Mouse (Mus musculus) neural tube, embryonic 13.5 days (tissue): ENCODE measurements around the gene Haghl. TPM values are rescaled to one million over a fixed set of nuclear protein-coding genes. Genes with fewer than 3 reads are reported as not detected.

Source experiments
- ATAC-seq: fragments of 200-750 bp; cut with Nextera tagmentation; 2 replicates; pipeline ENCODE4 v1.8.0; 2017; ENCODE audit warnings: low read depth, mild to moderate bottlenecking, moderate TSS enrichment, moderate library complexity
- H3K27ac ChIP-seq: fragments of 300-500 bp; sonication (generic); replicated peaks from 2 replicates; pipeline ENCODE4 v1.5.1; 2015; ENCODE audit warnings: moderate library complexity, mild to moderate bottlenecking, inconsistent platforms
- H3K27me3 ChIP-seq: fragments of 300-500 bp; sonication (generic); 2 replicates; pipeline ENCODE4 v1.6.1; 2015; ENCODE audit warnings: mild to moderate bottlenecking, inconsistent platforms
- H3K36me3 ChIP-seq: fragments of 300-500 bp; sonication (generic); 2 replicates; pipeline ENCODE4 v1.6.1; 2015; ENCODE audit warnings: mild to moderate bottlenecking, inconsistent platforms
- H3K4me1 ChIP-seq: fragments of 300-500 bp; sonication (generic); replicated peaks from 2 replicates; pipeline ENCODE4 v1.6.1; 2015; ENCODE audit warnings: inconsistent platforms
- H3K4me2 ChIP-seq: fragments of 300-500 bp; sonication (generic); 2 replicates; pipeline ENCODE4 v1.6.1; 2015; ENCODE audit warnings: inconsistent platforms, mild to moderate bottlenecking, moderate library complexity
- H3K4me3 ChIP-seq: fragments of 300-500 bp; sonication (generic); 2 replicates; pipeline ENCODE4 v1.5.1; 2015; ENCODE audit warnings: mild to moderate bottlenecking, inconsistent platforms
- H3K9ac ChIP-seq: fragments of 300-500 bp; sonication (generic); 2 replicates; pipeline ENCODE4 v1.6.1; 2015; ENCODE audit warnings: moderate library complexity, mild to moderate bottlenecking, inconsistent platforms
- H3K9me3 ChIP-seq: fragments of 300-500 bp; sonication (generic); 2 replicates; pipeline ENCODE4 v1.6.1; 2016; ENCODE audit warnings: inconsistent platforms
- WGBS: fragments of 180-500 bp; shearing (Covaris S2); methylation state at CpG from one replicate; pipeline ENCODE4 v1.1.7; 2015; 5-methylcytosine and 5-hydroxymethylcytosine counted together
- polyA plus RNA-seq: library from polyadenylated mRNA; unstranded; fragments of >200 nt; fragmentation: Nextera tagmentation; extraction: Ambion mirVana; gene quantifications from 2 replicates; pipeline ENCODE4 v1.2.1, GENCODE M21; 2015

The Haghl gene
- 101 and 107 TPM in 2 replicates for polyA plus RNA-seq

- Histone ChIP-seq H3K36me3 (peaks cover 69% of the 10 kb centered on the region), H3K4me2 (peak within 1 kb of the TSS; percentile 95), H3K27me3 (no peaks in the 10 kb centered on the region), H3K9me3 (no peaks in the 10 kb centered on the region), H3K9ac (peak within 1 kb of the TSS; percentile 89), H3K4me3 (peak within 1 kb of the TSS; percentile 68), H3K27ac (peak within 1 kb of the TSS; percentile 89), H3K4me1 (peaks cover 27% of the 10 kb centered on the region)
- WGBS, result under 1% methylated on average over 23 of the region's 23 CpGs
- peak; percentile 77 for ATAC-seq
Measured at GRCm38 (mm10) chr17:25785281-25785745, at the start of gene Haghl. Gene Haghl (minus strand): TSS chr17:25785673.

DNA sequence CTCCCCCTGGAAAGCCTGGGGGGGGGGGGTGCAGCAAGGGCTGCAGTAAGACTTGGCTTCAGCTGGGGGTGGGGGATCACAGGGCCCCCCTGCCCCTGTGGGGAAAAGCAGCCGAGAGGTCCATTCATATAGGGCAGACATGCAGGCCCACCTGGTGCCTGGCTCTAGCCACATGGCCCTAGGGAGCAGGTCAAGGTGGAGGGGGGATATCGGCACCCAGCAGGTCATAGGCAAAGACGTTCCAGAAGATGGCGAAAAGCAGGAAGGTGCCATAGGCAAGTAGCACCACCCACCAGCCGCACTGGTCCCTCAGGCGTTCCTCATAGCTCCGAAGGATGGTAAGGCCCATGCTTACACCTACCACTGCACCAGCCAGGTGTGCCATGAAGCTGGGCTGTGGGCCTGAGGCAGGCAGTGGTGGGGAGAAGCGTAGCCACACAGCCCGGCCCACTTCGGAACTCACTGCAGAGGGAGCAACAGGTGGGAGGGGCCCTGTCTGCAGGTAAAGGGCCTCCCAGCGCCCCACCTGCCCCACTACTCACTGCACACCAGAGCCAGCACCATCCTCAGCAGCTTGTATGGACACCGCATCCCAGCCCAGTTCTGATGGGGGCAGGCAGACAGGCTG is 49.2 kb upstream of the Haghl start:
- no peak for ATAC-seq
- no peaks in the 10 kb centered on the region for H3K27me3 ChIP-seq

GRCm38 (mm10) chr17:25833961-25834594 is 48.6 kb upstream of the Haghl start:
- H3K9ac ChIP-seq, result peak overlapping the region; percentile 76
- peaks cover 41% of the 10 kb centered on the region for H3K36me3 ChIP-seq
- peak overlapping the region; percentile 98 for H3K4me2 ChIP-seq
- no peaks in the 10 kb centered on the region for H3K27me3 ChIP-seq
- 55% methylated on average over 6 of the region's 6 CpGs for WGBS
- no peaks in the 10 kb centered on the region for H3K9me3 ChIP-seq
- peak overlapping the region; percentile 76 for H3K4me3 ChIP-seq
- H3K27ac ChIP-seq, result peak overlapping the region; percentile 94
- ATAC-seq, result no peak
- H3K4me1 ChIP-seq, result peaks cover 87% of the 10 kb centered on the region

More for the DNA sequence above, 49.2 kb upstream of the Haghl start:
- H3K27ac ChIP-seq, result peak overlapping the region; percentile 94; the same call in 1 of the 2 replicates
- WGBS, result 92% methylated on average over 12 of the region's 12 CpGs
- peak overlapping the region; percentile 76 for H3K4me3 ChIP-seq
- peak overlapping the region; percentile 98 for H3K4me2 ChIP-seq
- H3K9me3 ChIP-seq, result no peaks in the 10 kb centered on the region
- peaks cover 47% of the 10 kb centered on the region for H3K36me3 ChIP-seq
- peaks cover 82% of the 10 kb centered on the region for H3K4me1 ChIP-seq
- H3K9ac ChIP-seq, result peak overlapping the region; percentile 76

GRCm38 (mm10) chr17:25833291-25833663 is 47.8 kb upstream of the Haghl start, which contains the start of gene Stub1:
Gene Stub1 (minus strand): TSS chr17:25833404.
- ATAC-seq, result peak; percentile 54
- Histone ChIP-seq H3K27me3 (no peaks in the 10 kb centered on the region), H3K4me1 (peaks cover 84% of the 10 kb centered on the region), H3K36me3 (peaks cover 37% of the 10 kb centered on the region), H3K9me3 (no peaks in the 10 kb centered on the region), H3K4me3 (peak within 1 kb of the TSS; percentile 76), H3K9ac (peak within 1 kb of the TSS; percentile 85), H3K4me2 (peak within 1 kb of the TSS; percentile 98), H3K27ac (peak within 1 kb of the TSS; percentile 94)
- under 1% methylated on average over 24 of the region's 24 CpGs for WGBS

- WGBS, result under 1% methylated on average over 77 of the region's 77 CpGs
- Histone ChIP-seq H3K9ac (peak overlapping the region; percentile 85), H3K27ac (peak overlapping the region; percentile 94), H3K36me3 (peaks cover 38% of the 10 kb centered on the region), H3K9me3 (no peaks in the 10 kb centered on the region), H3K4me3 (peak overlapping the region; percentile 76), H3K4me2 (peak overlapping the region; percentile 98), H3K4me1 (peaks cover 84% of the 10 kb centered on the region), H3K27me3 (no peaks in the 10 kb centered on the region)
- ATAC-seq, result peak; percentile 91
Measured at GRCm38 (mm10) chr17:25832436-25833290, 47.2 kb upstream of the Haghl start.

DNA sequence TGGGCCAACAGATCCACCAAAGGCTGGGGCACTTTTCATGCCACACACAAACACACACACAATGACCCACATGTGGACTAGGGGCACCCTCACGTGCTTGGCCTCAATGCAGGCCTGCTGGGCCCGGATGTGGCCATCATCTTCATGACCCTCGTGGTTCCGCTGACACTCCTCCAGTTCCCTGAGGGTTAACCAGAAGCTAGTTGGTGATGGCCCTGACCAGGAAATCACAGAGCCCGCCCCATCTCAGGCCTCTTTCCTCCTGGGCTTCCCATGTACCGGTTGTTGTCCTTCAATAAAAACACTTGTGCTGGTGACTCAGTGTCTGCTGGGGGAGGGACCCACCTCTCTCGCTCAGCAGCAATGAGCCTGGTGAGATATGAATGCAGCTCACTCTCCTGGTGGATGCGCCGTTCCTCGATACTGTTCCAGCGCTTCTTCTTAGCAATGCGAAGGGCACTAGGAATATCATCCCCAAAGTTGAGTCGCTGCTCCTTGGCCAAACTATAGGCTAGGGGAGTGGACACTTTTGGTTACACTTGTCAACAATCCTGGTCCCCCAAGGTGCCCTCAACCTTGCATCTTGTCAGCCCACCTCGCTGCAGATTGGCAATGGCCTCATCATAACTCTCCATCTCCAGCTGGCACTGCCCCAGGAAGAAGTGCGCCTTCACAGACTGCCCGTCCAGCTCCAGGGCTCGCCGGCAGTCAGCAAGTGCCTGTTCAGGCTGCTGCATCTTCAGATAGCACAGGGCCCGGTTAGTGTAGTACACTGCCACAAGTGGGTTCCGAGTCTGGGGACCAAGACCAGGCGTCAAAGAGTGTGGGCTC is 46.2 kb upstream of the Haghl start:
- peaks cover 48% of the 10 kb centered on the region for H3K36me3 ChIP-seq
- no peaks in the 10 kb centered on the region for H3K27me3 ChIP-seq
- WGBS, result 62% methylated on average over 21 of the region's 21 CpGs
- H3K9me3 ChIP-seq, result no peaks in the 10 kb centered on the region
- H3K9ac ChIP-seq, result peak overlapping the region; percentile 85
- peak overlapping the region; percentile 76 for H3K4me3 ChIP-seq
- ATAC-seq, result no peak
- peak overlapping the region; percentile 98 for H3K4me2 ChIP-seq
- H3K27ac ChIP-seq, result peak overlapping the region; percentile 94
- H3K4me1 ChIP-seq, result peaks cover 84% of the 10 kb centered on the region

GRCm38 (mm10) chr17:25830806-25831431 is 45.4 kb upstream of the Haghl start:
- Histone ChIP-seq H3K27me3 (no peaks in the 10 kb centered on the region), H3K9ac (peak overlapping the region; percentile 85; the same call in 1 of the 2 replicates), H3K4me3 (peak overlapping the region; percentile 76), H3K36me3 (peaks cover 56% of the 10 kb centered on the region), H3K4me2 (peak overlapping the region; percentile 98), H3K27ac (no peak overlapping the region), H3K4me1 (peaks cover 84% of the 10 kb centered on the region), H3K9me3 (no peaks in the 10 kb centered on the region)
- no peak for ATAC-seq
- 86% methylated on average over 14 of the region's 14 CpGs for WGBS

GRCm38 (mm10) chr17:25830200-25830753 is 44.8 kb upstream of the Haghl start:
- no peaks in the 10 kb centered on the region for H3K9me3 ChIP-seq
- peaks cover 55% of the 10 kb centered on the region for H3K36me3 ChIP-seq
- no peak overlapping the region for H3K27ac ChIP-seq
- no peak for ATAC-seq
- peak overlapping the region; percentile 76 for H3K4me3 ChIP-seq
- H3K4me1 ChIP-seq, result peaks cover 84% of the 10 kb centered on the region
- H3K9ac ChIP-seq, result peak overlapping the region; percentile 89
- H3K27me3 ChIP-seq, result no peaks in the 10 kb centered on the region
- peak overlapping the region; percentile 98 for H3K4me2 ChIP-seq
- 88% methylated on average over 4 of the region's 4 CpGs for WGBS

DNA sequence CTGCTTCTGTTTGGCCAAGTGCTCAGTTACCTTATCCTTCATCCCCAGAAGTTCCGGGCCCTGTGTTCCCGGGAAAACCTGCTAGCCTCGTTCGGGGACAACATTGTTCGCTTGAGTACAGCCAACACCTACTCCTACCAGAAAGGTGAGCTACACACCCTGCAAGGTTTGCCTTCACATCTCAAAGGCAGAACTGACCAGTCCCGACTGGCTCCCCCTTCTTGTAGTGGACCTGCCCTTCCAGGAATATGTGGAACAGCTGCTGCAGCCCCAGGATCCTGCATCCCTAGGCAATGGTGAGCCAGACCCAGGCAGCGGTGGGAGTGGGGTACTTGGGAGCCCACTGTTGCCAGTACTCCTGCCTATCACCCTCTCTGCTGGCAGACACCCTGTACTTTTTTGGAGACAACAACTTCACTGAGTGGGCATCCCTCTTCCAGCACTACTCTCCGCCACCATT is 44.1 kb upstream of the Haghl start:
- H3K4me1 ChIP-seq, result peaks cover 84% of the 10 kb centered on the region
- peak overlapping the region; percentile 96 for H3K4me2 ChIP-seq
- peak overlapping the region; percentile 89 for H3K9ac ChIP-seq
- 47% methylated on average over 8 of the region's 8 CpGs for WGBS
- peaks cover 51% of the 10 kb centered on the region for H3K36me3 ChIP-seq
- no peaks in the 10 kb centered on the region for H3K27me3 ChIP-seq
- ATAC-seq, result no peak
- peak overlapping the region; percentile 76 for H3K4me3 ChIP-seq
- H3K27ac ChIP-seq, result peak overlapping the region; percentile 94
- no peaks in the 10 kb centered on the region for H3K9me3 ChIP-seq

GRCm38 (mm10) chr17:25828712-25829557 is 43.5 kb upstream of the Haghl start, which contains the start of gene Jmjd8:
Gene Jmjd8 (plus strand): TSS chr17:25828867.
- peak; percentile 45 for ATAC-seq
- no peaks in the 10 kb centered on the region for H3K9me3 ChIP-seq
- peak within 1 kb of the TSS; percentile 89 for H3K9ac ChIP-seq
- peaks cover 51% of the 10 kb centered on the region for H3K36me3 ChIP-seq
- H3K4me1 ChIP-seq, result peaks cover 84% of the 10 kb centered on the region
- H3K27ac ChIP-seq, result peak within 1 kb of the TSS; percentile 94
- no peaks in the 10 kb centered on the region for H3K27me3 ChIP-seq
- WGBS, result 1% methylated on average over 32 of the region's 32 CpGs
- H3K4me3 ChIP-seq, result peak within 1 kb of the TSS; percentile 76
- peak within 1 kb of the TSS; percentile 96 for H3K4me2 ChIP-seq
